Mouse (Mus musculus): ENCODE results near the gene Fam49a. TPM values are rescaled to one million over a fixed set of nuclear protein-coding genes. Genes with fewer than 3 reads are reported as not detected.

Gene Fam49a
- polyA plus RNA-seq (2015; fragmentation: Nextera tagmentation; extraction: Ambion mirVana) = 27.8 and 29.0 TPM in 2 replicates

GRCm38 (mm10) chr12:12261987-12262971 is at the start of gene Fam49a:
TSS of gene Fam49a (plus strand) at chr12:12262139.
- under 1% methylated on average over 54 of the region's 62 CpGs for WGBS
- Histone ChIP-seq H3K4me1 (peaks cover 61% of the 10 kb centered on the region), H3K4me2 (peak within 1 kb of the TSS; percentile 85), H3K27me3 (replicated peaks) (no peaks in the 10 kb centered on the region), H3K36me3 (no peaks in the 10 kb centered on the region), H3K27ac (replicated peaks) (peak within 1 kb of the TSS; percentile 81), H3K9me3 (no peaks in the 10 kb centered on the region), H3K9ac (peak within 1 kb of the TSS; percentile 95), H3K4me3 (peak within 1 kb of the TSS; percentile 83)
- ATAC-seq (ENCODE audit: extremely low read depth, insufficient number of reproducible peaks, low FRiP score, low TSS enrichment) = peak; percentile 64

GRCm38 (mm10) chr12:12213536-12213935 is 48.4 kb upstream of the Fam49a start:
- Histone ChIP-seq H3K9ac (no peak overlapping the region), H3K4me3 (no peak overlapping the region), H3K27me3 (replicated peaks) (no peaks in the 10 kb centered on the region), H3K4me1 (no peaks in the 10 kb centered on the region), H3K9me3 (no peaks in the 10 kb centered on the region), H3K27ac (replicated peaks) (no peak overlapping the region), H3K4me2 (no peak overlapping the region), H3K36me3 (no peaks in the 10 kb centered on the region)
- WGBS = 66% methylated on average over 3 of the region's 3 CpGs
- ATAC-seq (ENCODE audit: extremely low read depth, insufficient number of reproducible peaks, low FRiP score, low TSS enrichment) = no peak

- H3K4me2 ChIP-seq = no peak overlapping the region
- H3K27ac ChIP-seq (replicated peaks) = no peak overlapping the region
- H3K4me1 ChIP-seq = peaks cover 9% of the 10 kb centered on the region; the same call in 1 of the 2 replicates
- WGBS = 80% methylated on average over 5 of the region's 5 CpGs
- no peak overlapping the region for H3K4me3 ChIP-seq
- H3K27me3 ChIP-seq (replicated peaks) = no peaks in the 10 kb centered on the region
- H3K9ac ChIP-seq = no peak overlapping the region
- no peak for ATAC-seq (ENCODE audit: extremely low read depth, insufficient number of reproducible peaks, low FRiP score, low TSS enrichment)
- H3K36me3 ChIP-seq = no peaks in the 10 kb centered on the region
- H3K9me3 ChIP-seq = no peaks in the 10 kb centered on the region
Observed at GRCm38 (mm10) chr12:12218947-12219346, 43.0 kb upstream of the Fam49a start.

- no peak for ATAC-seq (ENCODE audit: extremely low read depth, insufficient number of reproducible peaks, low FRiP score, low TSS enrichment)
Observed at GRCm38 (mm10) chr12:12220755-12221496, 41.0 kb upstream of the Fam49a start.

GRCm38 (mm10) chr12:12222585-12223290 is 39.2 kb upstream of the Fam49a start:
- Histone ChIP-seq H3K27ac (replicated peaks) (no peak overlapping the region), H3K9me3 (no peaks in the 10 kb centered on the region), H3K36me3 (no peaks in the 10 kb centered on the region), H3K4me1 (peaks cover 9% of the 10 kb centered on the region; the same call in 1 of the 2 replicates), H3K9ac (no peak overlapping the region), H3K27me3 (replicated peaks) (no peaks in the 10 kb centered on the region), H3K4me3 (no peak overlapping the region), H3K4me2 (no peak overlapping the region)
- WGBS = 72% methylated on average over 9 of the region's 9 CpGs
- ATAC-seq (ENCODE audit: extremely low read depth, insufficient number of reproducible peaks, low FRiP score, low TSS enrichment) = no peak

More at GRCm38 (mm10) chr12:12220755-12221496, 41.0 kb upstream of the Fam49a start:
- Histone ChIP-seq H3K4me3 (no peak overlapping the region), H3K36me3 (no peaks in the 10 kb centered on the region), H3K27ac (replicated peaks) (no peak overlapping the region), H3K4me2 (no peak overlapping the region), H3K4me1 (peaks cover 9% of the 10 kb centered on the region; the same call in 1 of the 2 replicates), H3K9me3 (no peaks in the 10 kb centered on the region), H3K9ac (no peak overlapping the region), H3K27me3 (replicated peaks) (no peaks in the 10 kb centered on the region)
- 39% methylated on average over 8 of the region's 8 CpGs for WGBS

GRCm38 (mm10) chr12:12223336-12223735 is 38.6 kb upstream of the Fam49a start:
- H3K27me3 ChIP-seq (replicated peaks) = no peaks in the 10 kb centered on the region
- no peak overlapping the region for H3K4me3 ChIP-seq
- H3K9ac ChIP-seq = no peak overlapping the region
- WGBS = 58% methylated on average over 2 of the region's 2 CpGs
- no peaks in the 10 kb centered on the region for H3K36me3 ChIP-seq
- peaks cover 9% of the 10 kb centered on the region; the same call in 1 of the 2 replicates for H3K4me1 ChIP-seq
- H3K9me3 ChIP-seq = no peaks in the 10 kb centered on the region
- H3K4me2 ChIP-seq = no peak overlapping the region
- no peak for ATAC-seq (ENCODE audit: extremely low read depth, insufficient number of reproducible peaks, low FRiP score, low TSS enrichment)
- no peak overlapping the region for H3K27ac ChIP-seq (replicated peaks)

GRCm38 (mm10) chr12:12225706-12226105 is 36.2 kb upstream of the Fam49a start:
- no peak overlapping the region for H3K4me3 ChIP-seq
- ATAC-seq (ENCODE audit: extremely low read depth, insufficient number of reproducible peaks, low FRiP score, low TSS enrichment) = no peak
- no peaks in the 10 kb centered on the region for H3K27me3 ChIP-seq (replicated peaks)
- H3K9ac ChIP-seq = no peak overlapping the region
- H3K4me2 ChIP-seq = no peak overlapping the region
- 70% methylated on average over 6 of the region's 6 CpGs for WGBS
- no peaks in the 10 kb centered on the region for H3K9me3 ChIP-seq
- no peak overlapping the region for H3K27ac ChIP-seq (replicated peaks)
- H3K36me3 ChIP-seq = no peaks in the 10 kb centered on the region
- H3K4me1 ChIP-seq = peaks cover 4% of the 10 kb centered on the region; the same call in 1 of the 2 replicates

GRCm38 (mm10) chr12:12227594-12227993 is 34.3 kb upstream of the Fam49a start:
- 76% methylated on average over 3 of the region's 3 CpGs for WGBS
- no peak for ATAC-seq (ENCODE audit: extremely low read depth, insufficient number of reproducible peaks, low FRiP score, low TSS enrichment)

GRCm38 (mm10) chr12:12230031-12230557 is 31.8 kb upstream of the Fam49a start:
- Histone ChIP-seq H3K27ac (replicated peaks) (no peak overlapping the region), H3K9ac (no peak overlapping the region), H3K27me3 (replicated peaks) (no peaks in the 10 kb centered on the region), H3K36me3 (no peaks in the 10 kb centered on the region), H3K4me2 (no peak overlapping the region), H3K4me1 (no peaks in the 10 kb centered on the region), H3K9me3 (no peaks in the 10 kb centered on the region), H3K4me3 (no peak overlapping the region)
- ATAC-seq (ENCODE audit: extremely low read depth, insufficient number of reproducible peaks, low FRiP score, low TSS enrichment) = no peak

More at GRCm38 (mm10) chr12:12227594-12227993, 34.3 kb upstream of the Fam49a start:
- Histone ChIP-seq H3K9me3 (no peaks in the 10 kb centered on the region), H3K4me3 (no peak overlapping the region), H3K9ac (no peak overlapping the region), H3K36me3 (no peaks in the 10 kb centered on the region), H3K4me2 (no peak overlapping the region), H3K27me3 (replicated peaks) (no peaks in the 10 kb centered on the region), H3K4me1 (no peaks in the 10 kb centered on the region), H3K27ac (replicated peaks) (no peak overlapping the region)

GRCm38 (mm10) chr12:12232097-12232496 is 29.8 kb upstream of the Fam49a start:
- H3K27ac ChIP-seq (replicated peaks) = no peak overlapping the region
- no peak overlapping the region for H3K9ac ChIP-seq
- H3K4me2 ChIP-seq = no peak overlapping the region
- H3K4me1 ChIP-seq = no peaks in the 10 kb centered on the region; the same call in 1 of the 2 replicates
- H3K27me3 ChIP-seq (replicated peaks) = no peaks in the 10 kb centered on the region
- H3K36me3 ChIP-seq = no peaks in the 10 kb centered on the region
- no peak overlapping the region for H3K4me3 ChIP-seq
- 82% methylated on average over 4 of the region's 4 CpGs for WGBS
- no peak for ATAC-seq (ENCODE audit: extremely low read depth, insufficient number of reproducible peaks, low FRiP score, low TSS enrichment)
- H3K9me3 ChIP-seq = no peaks in the 10 kb centered on the region

Measured in heart, embryonic 13.5 days (tissue).